Mouse (Mus musculus) midbrain, embryonic 16.5 days (tissue): ENCODE measurements around the gene Zfand3. TPM values are rescaled to one million over a fixed set of nuclear protein-coding genes. Genes with fewer than 3 reads are reported as not detected.
A peak's percentile ranks its signal among the peaks of the same experiment; 100 is the strongest.

Source experiments
- ATAC-seq: fragments of 200-750 bp; cut with Nextera tagmentation; 2 replicates; pipeline ENCODE4 v1.8.0; 2017; ENCODE audit warnings: moderate TSS enrichment
- H3K27ac ChIP-seq: fragments of 300-500 bp; sonication (generic); 2 replicates; pipeline ENCODE4 v1.5.1; 2014; ENCODE audit warnings: mild to moderate bottlenecking, low read length, mixed read lengths
- H3K27me3 ChIP-seq: fragments of 300-500 bp; sonication (generic); 2 replicates; pipeline ENCODE4 v1.6.1; 2014; ENCODE audit warnings: low read depth, low read length, mixed read lengths; ENCODE audit not compliant: control insufficient read depth, insufficient read depth
- H3K36me3 ChIP-seq: fragments of 300-500 bp; sonication (generic); 2 replicates; pipeline ENCODE4 v1.6.1; 2014; ENCODE audit warnings: mild to moderate bottlenecking, low read length, moderate library complexity, mixed read lengths; ENCODE audit not compliant: control insufficient read depth, insufficient read depth
- H3K4me1 ChIP-seq: fragments of 300-500 bp; sonication (generic); 2 replicates; pipeline ENCODE4 v1.6.1; 2014; ENCODE audit warnings: mild to moderate bottlenecking, low read length, mixed read lengths; ENCODE audit not compliant: control insufficient read depth, insufficient read depth
- H3K4me2 ChIP-seq: fragments of 300-500 bp; sonication (generic); 2 replicates; pipeline ENCODE4 v1.6.1; 2014; ENCODE audit warnings: mild to moderate bottlenecking, low read length, mixed read lengths
- H3K4me3 ChIP-seq: fragments of 300-500 bp; sonication (generic); 2 replicates; pipeline ENCODE4 v1.5.1; 2014; ENCODE audit warnings: low read depth, mild to moderate bottlenecking, low read length, moderate library complexity, mixed read lengths
- H3K9ac ChIP-seq: fragments of 300-500 bp; sonication (generic); 2 replicates; pipeline ENCODE4 v1.6.1; 2014; ENCODE audit warnings: low read depth, low read length, mixed read lengths
- H3K9me3 ChIP-seq: fragments of 300-500 bp; sonication (generic); replicated peaks from 2 replicates; pipeline ENCODE4 v1.6.1; 2014; ENCODE audit warnings: mild to moderate bottlenecking, low read length, mixed read lengths; ENCODE audit not compliant: control insufficient read depth, poor library complexity, severe bottlenecking
- WGBS: fragments of 180-500 bp; shearing (Covaris S2); extraction: QIAGEN DNeasy Blood & Tissue Kit; methylation state at CpG from one replicate; pipeline ENCODE4 v1.1.7; 2014; 5-methylcytosine and 5-hydroxymethylcytosine counted together
- polyA plus RNA-seq: library from polyadenylated mRNA; unstranded; fragments of >200 nt; fragmentation: Nextera tagmentation; extraction: Ambion mirVana; gene quantifications from 2 replicates; pipeline ENCODE4 v1.2.1, GENCODE M21; 2015

The Zfand3 gene
- polyA plus RNA-seq, 1 experiment from 2014 or later, result 48.7 TPM

DNA sequence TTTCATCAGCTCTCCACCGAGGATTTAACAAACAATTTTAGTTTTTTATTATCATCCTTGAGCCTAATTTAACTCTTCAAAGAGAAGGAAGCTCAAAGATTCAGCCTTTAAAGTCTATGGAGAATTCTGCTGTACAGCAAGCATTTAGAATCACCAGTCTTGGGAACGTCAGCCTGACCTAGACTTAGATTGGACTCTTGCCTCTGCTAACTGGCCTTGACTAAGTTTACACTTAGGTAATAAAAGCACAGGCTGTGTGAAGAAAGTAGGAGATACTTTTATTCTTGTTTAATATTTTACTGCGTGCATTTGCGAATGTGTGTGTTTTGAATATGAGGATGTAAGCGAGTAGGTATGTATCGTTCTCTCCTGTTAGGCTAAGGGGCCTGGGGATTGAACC, 131.4 kb downstream of the Zfand3 start:
- H3K36me3 ChIP-seq, result no peaks in the 10 kb centered on the region
- H3K4me3 ChIP-seq, result no peak overlapping the region
- no peak for ATAC-seq
- H3K9me3 ChIP-seq, result no peaks in the 10 kb centered on the region
- H3K4me2 ChIP-seq, result no peak overlapping the region
- H3K9ac ChIP-seq, result no peak overlapping the region
- 93% methylated on average over 6 of the region's 6 CpGs for whole genome bisulfite sequencing
- no peak overlapping the region for H3K27ac ChIP-seq
- peaks cover 7% of the 10 kb centered on the region; the same call in 1 of the 2 replicates for H3K4me1 ChIP-seq
- no peaks in the 10 kb centered on the region for H3K27me3 ChIP-seq

DNA sequence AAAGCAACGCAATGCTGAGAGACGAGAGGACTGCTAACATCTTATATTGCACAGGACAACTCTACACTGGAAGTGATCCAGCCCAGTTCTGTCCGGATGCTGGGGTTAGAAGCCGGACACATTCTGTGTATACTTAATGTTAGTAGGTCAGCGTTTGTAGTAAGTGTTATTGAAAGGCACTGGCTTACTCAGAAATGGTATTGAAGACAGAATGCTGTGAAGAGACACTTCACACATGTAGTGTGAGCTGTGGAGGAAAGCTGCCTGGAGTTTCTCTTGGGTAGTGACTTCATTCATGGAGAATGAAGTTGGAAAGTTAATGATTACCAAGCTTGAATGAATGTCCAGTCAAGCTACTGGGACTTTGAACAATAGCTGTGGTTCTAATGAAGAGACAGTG, 132.2 kb downstream of the Zfand3 start:
- Histone ChIP-seq H3K4me1 (peaks cover 5% of the 10 kb centered on the region; the same call in 1 of the 2 replicates), H3K36me3 (no peaks in the 10 kb centered on the region), H3K4me2 (no peak overlapping the region), H3K27ac (no peak overlapping the region), H3K9ac (no peak overlapping the region), H3K27me3 (no peaks in the 10 kb centered on the region), H3K9me3 (no peaks in the 10 kb centered on the region), H3K4me3 (no peak overlapping the region)
- WGBS, result 94% methylated on average over 5 of the region's 5 CpGs
- ATAC-seq, result no peak

DNA sequence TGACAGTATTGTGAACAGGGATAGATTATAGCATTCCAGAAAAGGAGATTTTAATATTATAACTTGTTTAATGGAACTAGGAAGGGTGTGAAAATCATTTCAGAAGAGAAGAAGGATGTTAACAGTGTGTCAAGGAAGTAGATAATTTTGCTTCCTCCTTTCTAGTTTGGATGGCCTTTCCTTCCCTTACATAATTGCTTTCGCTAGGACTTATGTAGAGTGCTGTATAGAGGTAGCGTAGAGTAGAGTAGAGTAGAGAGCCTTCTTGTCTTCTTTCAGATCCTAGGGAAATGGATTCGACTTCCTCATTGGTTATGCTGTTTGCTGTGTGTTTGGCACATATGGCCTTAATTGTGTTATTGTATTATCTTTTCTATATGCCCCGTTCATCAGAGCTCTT, 132.6 kb downstream of the Zfand3 start:
- no peak for ATAC-seq
- H3K4me1 ChIP-seq, result peaks cover 3% of the 10 kb centered on the region; the same call in 1 of the 2 replicates
- no peaks in the 10 kb centered on the region for H3K9me3 ChIP-seq
- WGBS, result 96% methylated on average over 4 of the region's 4 CpGs
- no peak overlapping the region for H3K9ac ChIP-seq
- no peak overlapping the region for H3K27ac ChIP-seq
- no peak overlapping the region for H3K4me3 ChIP-seq
- H3K4me2 ChIP-seq, result no peak overlapping the region
- no peaks in the 10 kb centered on the region for H3K27me3 ChIP-seq
- H3K36me3 ChIP-seq, result no peaks in the 10 kb centered on the region

DNA sequence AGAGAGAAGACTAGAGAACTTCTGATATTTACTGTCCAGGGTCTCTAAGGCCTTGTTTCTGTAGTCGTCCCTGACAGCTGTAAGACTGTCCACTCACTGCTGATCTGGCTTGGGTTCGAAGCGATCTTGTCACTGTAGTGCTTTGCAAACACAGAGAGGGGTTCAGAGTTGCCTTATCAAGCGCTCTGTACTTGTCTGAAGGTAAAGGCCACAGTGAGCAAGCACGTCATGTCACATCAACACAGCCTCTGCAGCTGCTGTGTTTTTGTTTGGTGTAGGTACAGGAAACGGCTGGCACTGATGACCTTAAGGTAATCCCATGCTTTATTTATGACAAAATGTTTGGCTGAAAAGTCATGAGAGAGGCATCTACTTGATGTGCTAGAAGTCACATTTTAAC, 139.6 kb downstream of the Zfand3 start:
- WGBS, result 78% methylated on average over 6 of the region's 6 CpGs
- Histone ChIP-seq H3K27ac (no peak overlapping the region), H3K4me1 (peaks cover 38% of the 10 kb centered on the region), H3K4me2 (no peak overlapping the region), H3K9ac (no peak overlapping the region), H3K27me3 (no peaks in the 10 kb centered on the region), H3K36me3 (no peaks in the 10 kb centered on the region), H3K4me3 (no peak overlapping the region), H3K9me3 (no peaks in the 10 kb centered on the region)
- ATAC-seq, result no peak

DNA sequence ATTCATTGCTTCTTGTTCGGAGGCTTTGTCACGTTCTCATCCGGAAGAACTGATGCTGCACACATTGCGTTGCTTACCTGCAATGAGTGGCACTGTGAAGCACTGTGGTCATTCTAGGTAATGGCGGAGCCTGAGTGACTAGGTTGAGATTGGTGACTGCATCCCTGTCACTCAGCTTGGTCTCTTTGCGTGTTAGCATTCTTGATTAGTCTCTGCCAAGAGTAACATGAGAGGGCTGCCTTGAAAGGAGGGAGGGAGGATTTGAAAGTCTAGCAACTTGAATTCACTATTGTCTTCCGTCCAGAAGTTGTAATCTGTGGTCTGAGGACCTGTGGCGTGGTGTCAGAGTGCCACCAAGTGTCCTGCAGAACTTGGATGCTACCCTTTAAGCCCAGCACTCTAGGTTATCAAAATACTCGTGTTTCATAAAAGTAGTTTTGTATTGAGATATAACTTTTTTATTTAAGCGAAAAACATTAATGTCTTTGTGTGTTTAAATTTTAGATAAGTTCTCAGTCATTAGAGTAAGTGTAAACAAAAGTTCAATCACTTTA, 141.1 kb downstream of the Zfand3 start:
- Histone ChIP-seq H3K27me3 (no peaks in the 10 kb centered on the region), H3K4me2 (no peak overlapping the region), H3K9me3 (no peaks in the 10 kb centered on the region), H3K27ac (no peak overlapping the region), H3K4me1 (peaks cover 50% of the 10 kb centered on the region), H3K9ac (no peak overlapping the region), H3K4me3 (no peak overlapping the region), H3K36me3 (no peaks in the 10 kb centered on the region)
- no peak for ATAC-seq
- WGBS, result 70% methylated on average over 10 of the region's 10 CpGs

DNA sequence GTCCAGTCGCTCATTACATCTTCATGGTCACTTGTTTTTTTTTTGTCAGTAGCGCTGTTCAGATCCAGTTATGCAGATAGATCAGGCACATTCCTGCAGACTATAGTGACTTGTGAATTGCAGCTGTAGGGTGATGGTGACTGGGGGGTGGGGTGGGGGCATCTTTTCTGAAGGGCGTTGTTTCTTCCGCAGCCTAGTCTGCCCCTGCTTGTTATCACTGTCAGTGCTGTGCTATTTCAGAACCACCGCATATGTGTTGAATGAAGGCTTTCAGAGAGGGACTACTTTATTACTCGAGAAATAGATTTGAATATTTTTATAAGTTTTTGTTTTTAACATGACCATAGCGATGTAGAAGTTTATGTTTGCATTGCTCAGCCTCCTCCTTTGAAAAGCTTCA, 142.0 kb downstream of the Zfand3 start:
- no peak for ATAC-seq
- H3K4me3 ChIP-seq, result no peak overlapping the region
- H3K27ac ChIP-seq, result no peak overlapping the region
- H3K36me3 ChIP-seq, result no peaks in the 10 kb centered on the region
- H3K4me2 ChIP-seq, result no peak overlapping the region
- 86% methylated on average over 7 of the region's 7 CpGs for WGBS
- H3K4me1 ChIP-seq, result peaks cover 52% of the 10 kb centered on the region
- no peak overlapping the region for H3K9ac ChIP-seq
- H3K9me3 ChIP-seq, result no peaks in the 10 kb centered on the region
- no peaks in the 10 kb centered on the region for H3K27me3 ChIP-seq

DNA sequence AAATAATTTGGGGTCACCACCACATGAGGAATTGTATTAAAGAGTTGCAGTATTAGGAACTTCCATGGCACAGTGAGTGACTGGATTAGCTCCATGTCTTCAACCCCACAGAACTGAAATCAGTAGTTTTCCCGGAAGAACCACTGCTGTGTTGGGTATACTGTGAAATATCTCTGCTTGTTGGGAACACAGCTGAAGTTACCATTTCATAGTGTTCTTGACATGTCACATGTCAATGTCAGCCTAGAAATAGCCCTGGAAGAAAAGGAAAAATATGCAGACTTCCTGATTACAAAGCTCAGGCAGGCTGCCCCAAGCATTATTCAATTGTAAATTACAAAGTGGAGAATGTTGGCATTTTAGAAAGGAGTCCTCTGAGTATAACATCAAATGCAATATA, 143.4 kb downstream of the Zfand3 start:
- Histone ChIP-seq H3K27me3 (no peaks in the 10 kb centered on the region), H3K9me3 (no peaks in the 10 kb centered on the region), H3K27ac (no peak overlapping the region), H3K36me3 (no peaks in the 10 kb centered on the region), H3K4me1 (peaks cover 51% of the 10 kb centered on the region), H3K4me3 (no peak overlapping the region), H3K4me2 (no peak overlapping the region), H3K9ac (no peak overlapping the region)
- 43% methylated on average over 1 of the region's 1 CpGs for WGBS
- no peak for ATAC-seq

DNA sequence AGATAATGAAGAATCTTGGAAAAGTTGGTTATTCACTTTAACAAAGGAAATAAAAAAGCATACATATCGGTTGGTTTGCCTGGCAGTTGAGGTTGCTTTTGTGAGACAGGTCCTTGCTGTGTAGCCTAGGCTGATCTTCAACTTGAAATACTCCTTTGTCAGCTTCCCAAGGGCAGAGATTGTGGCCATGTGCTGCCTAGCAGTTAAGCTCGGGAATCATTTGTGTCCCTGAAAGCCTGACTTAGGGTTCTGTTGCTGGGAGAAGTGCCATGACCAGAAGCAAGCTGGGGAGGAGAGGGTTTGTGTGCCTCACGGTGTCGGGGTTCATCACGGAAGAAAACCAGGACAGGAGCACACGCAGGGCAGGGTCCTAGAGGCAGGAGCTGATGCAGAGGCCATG, 143.8 kb downstream of the Zfand3 start:
- H3K4me2 ChIP-seq, result no peak overlapping the region
- H3K4me1 ChIP-seq, result peaks cover 49% of the 10 kb centered on the region
- no peaks in the 10 kb centered on the region for H3K36me3 ChIP-seq
- H3K27me3 ChIP-seq, result no peaks in the 10 kb centered on the region
- WGBS, result 47% methylated on average over 6 of the region's 6 CpGs
- H3K27ac ChIP-seq, result peak overlapping the region; percentile 50
- no peaks in the 10 kb centered on the region for H3K9me3 ChIP-seq
- 0 out of 2 replicates have a peak overlapping the region, but pooled peaks have one; percentile 30 for H3K9ac ChIP-seq
- H3K4me3 ChIP-seq, result no peak overlapping the region
- no peak for ATAC-seq

DNA sequence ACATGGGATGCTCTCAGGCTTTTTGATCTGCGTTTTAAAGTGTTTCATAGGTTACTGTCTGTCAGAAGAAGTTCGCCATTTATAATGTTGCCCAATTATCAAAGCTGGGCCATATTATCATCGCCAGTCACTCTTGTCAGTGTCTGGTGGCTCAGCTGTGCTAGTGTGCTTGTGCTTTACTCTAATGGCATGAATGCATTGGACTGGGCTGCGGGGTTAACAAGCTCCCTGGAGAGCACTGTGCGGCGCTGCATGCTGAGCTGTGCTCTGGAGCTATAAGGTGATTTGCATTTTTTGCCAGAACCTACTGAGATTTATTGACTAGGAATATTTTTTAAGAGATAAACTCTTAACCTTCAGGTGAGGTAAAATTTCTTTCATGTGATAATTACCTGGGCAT, 145.4 kb downstream of the Zfand3 start:
- WGBS, result 34% methylated on average over 6 of the region's 6 CpGs
- no peak overlapping the region for H3K9ac ChIP-seq
- ATAC-seq, result no peak
- no peaks in the 10 kb centered on the region for H3K27me3 ChIP-seq
- no peak overlapping the region for H3K4me2 ChIP-seq
- H3K4me3 ChIP-seq, result no peak overlapping the region
- no peaks in the 10 kb centered on the region for H3K36me3 ChIP-seq
- H3K9me3 ChIP-seq, result no peaks in the 10 kb centered on the region
- H3K27ac ChIP-seq, result no peak overlapping the region; the same call in 1 of the 2 replicates
- H3K4me1 ChIP-seq, result peaks cover 55% of the 10 kb centered on the region
